Mouse (Mus musculus): ENCODE measurements around the gene Rex1bd. TPM values are rescaled to one million over a fixed set of nuclear protein-coding genes. Genes with fewer than 3 reads are reported as not detected.
A peak's percentile ranks its signal among the peaks of the same experiment; 100 is the strongest.

The Rex1bd gene
- total and polyA plus RNA-seq, 2 experiments from 2014 or later = 130 to 200 TPM

DNA sequence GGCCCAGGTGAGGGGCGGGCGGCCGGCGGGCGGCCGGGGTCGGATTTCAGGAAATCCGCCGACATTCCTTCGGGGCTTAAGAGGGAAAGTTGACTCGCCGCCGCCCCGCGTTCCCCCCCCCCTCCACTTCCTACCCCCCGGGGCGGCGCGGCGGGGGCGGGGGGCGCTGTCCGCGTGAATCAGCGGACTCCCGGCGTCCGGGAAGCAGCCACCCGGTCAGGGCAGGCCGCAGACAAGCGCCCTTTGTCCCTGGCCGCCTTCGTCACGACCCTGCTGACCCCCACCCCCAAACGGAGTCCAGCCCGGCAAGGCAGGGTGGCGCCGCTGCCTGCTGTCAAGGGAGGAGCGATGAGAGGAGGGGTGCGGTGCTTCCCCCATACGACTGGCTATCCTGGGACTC is 17.0 kb downstream of the Rex1bd start:
- H3K9me3 ChIP-seq (ENCODE audit: low read length) = no peaks in the 10 kb centered on the region
- 0 out of 2 replicates have a peak overlapping the region, but pooled peaks have one; percentile 4 for H3K4me3 ChIP-seq (ENCODE audit: low read depth, low read length)
- peak overlapping the region; percentile 9; the same call in 1 of the 2 replicates for H3K4me2 ChIP-seq (ENCODE audit: low read depth)
- no peak overlapping the region for H3K27ac ChIP-seq (ENCODE audit: low read depth, low read length)
- WGBS = under 1% methylated on average over 40 of the region's 41 CpGs
- H3K9ac ChIP-seq = no peak overlapping the region
- ATAC-seq (no peak), DNase-seq (no peak)
- H3K36me3 ChIP-seq (ENCODE audit: insufficient read depth) = 0 out of 2 replicates have a peak, but pooled peaks cover 7% of the 10 kb centered on the region
- H3K27me3 ChIP-seq (ENCODE audit: insufficient read depth, low read length) = peaks cover 65% of the 10 kb centered on the region
- peaks cover 7% of the 10 kb centered on the region for H3K4me1 ChIP-seq (ENCODE audit: insufficient read depth)
- TF ChIP-seq CTCF (IDR thresholded peaks at IDR 0.05; ENCODE audit: low read depth) = no peak

- Histone ChIP-seq H3K9ac (no peak overlapping the region), H3K36me3 (ENCODE audit: insufficient read depth) (peaks cover 11% of the 10 kb centered on the region; the same call in 1 of the 2 replicates), H3K4me1 (ENCODE audit: insufficient read depth) (peaks cover 7% of the 10 kb centered on the region), H3K27ac (ENCODE audit: low read depth, low read length) (no peak overlapping the region), H3K4me3 (ENCODE audit: low read depth, low read length) (peak overlapping the region; percentile 18; the same call in 1 of the 2 replicates), H3K9me3 (ENCODE audit: low read length) (no peaks in the 10 kb centered on the region), H3K27me3 (ENCODE audit: insufficient read depth, low read length) (peaks cover 59% of the 10 kb centered on the region), H3K4me2 (ENCODE audit: low read depth) (peak overlapping the region; percentile 9; the same call in 1 of the 2 replicates)
- DNase-seq = no peak
- no peak for ATAC-seq
- 2% methylated on average over 14 of the region's 14 CpGs for WGBS
- TF ChIP-seq CTCF (IDR thresholded peaks at IDR 0.05; ENCODE audit: low read depth) = no peak
These were observed 17.6 kb downstream of the Rex1bd start for GRCm38 (mm10) chr8:70488931-70489470.

DNA sequence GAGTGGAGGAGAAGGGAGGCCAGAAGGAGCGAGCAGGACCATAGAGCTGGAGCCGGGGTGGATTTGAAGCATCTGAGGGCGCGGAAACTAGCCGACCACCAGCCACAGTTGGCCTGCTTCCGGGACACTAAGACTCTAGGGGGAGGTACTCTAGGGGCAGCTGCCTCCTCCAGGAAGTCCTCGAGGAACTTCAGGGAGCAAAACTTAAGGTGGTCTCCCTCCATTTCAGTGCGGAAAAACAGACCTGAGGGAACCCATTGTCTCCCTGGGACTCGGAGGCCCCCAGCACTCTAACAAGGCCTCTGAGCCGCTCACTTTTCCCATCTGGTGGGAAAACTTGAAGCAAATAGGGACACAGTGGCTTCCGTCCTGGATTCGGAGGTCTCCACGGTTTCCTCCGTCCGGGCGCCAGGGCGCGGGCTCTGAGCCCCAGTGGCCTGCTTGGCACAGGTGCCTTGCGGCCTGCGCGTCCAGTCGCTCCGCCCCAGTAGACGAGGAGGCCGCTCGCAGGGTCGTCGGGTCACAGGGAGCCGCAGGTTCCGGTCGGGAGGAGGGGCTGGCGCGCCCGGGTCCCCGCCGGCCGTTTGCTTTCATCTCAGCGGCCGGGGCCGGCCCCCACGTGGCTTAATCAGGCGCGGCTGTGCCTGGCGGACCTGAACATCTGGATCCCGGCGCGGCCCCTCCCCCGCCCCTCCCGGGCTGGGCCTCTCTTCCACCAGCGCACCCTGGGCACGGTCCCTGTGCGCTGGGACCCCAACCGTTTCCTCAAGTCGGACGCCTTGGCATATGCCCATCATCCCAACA is 18.4 kb downstream of the Rex1bd start:
- peak overlapping the region; percentile 18 for H3K4me3 ChIP-seq (ENCODE audit: low read depth, low read length)
- H3K9me3 ChIP-seq (ENCODE audit: low read length) = no peaks in the 10 kb centered on the region
- DNase-seq = no peak
- no peak overlapping the region for H3K27ac ChIP-seq (ENCODE audit: low read depth, low read length)
- H3K4me2 ChIP-seq (ENCODE audit: low read depth) = peak overlapping the region; percentile 80
- no peak for TF ChIP-seq CTCF (IDR thresholded peaks at IDR 0.05; ENCODE audit: low read depth)
- ATAC-seq = no peak
- 9% methylated on average over 54 of the region's 55 CpGs for WGBS
- peaks cover 52% of the 10 kb centered on the region for H3K27me3 ChIP-seq (ENCODE audit: insufficient read depth, low read length)
- H3K36me3 ChIP-seq (ENCODE audit: insufficient read depth) = peaks cover 15% of the 10 kb centered on the region; the same call in 1 of the 2 replicates
- H3K9ac ChIP-seq = no peak overlapping the region
- no peaks in the 10 kb centered on the region; the same call in 1 of the 2 replicates for H3K4me1 ChIP-seq (ENCODE audit: insufficient read depth)

DNA sequence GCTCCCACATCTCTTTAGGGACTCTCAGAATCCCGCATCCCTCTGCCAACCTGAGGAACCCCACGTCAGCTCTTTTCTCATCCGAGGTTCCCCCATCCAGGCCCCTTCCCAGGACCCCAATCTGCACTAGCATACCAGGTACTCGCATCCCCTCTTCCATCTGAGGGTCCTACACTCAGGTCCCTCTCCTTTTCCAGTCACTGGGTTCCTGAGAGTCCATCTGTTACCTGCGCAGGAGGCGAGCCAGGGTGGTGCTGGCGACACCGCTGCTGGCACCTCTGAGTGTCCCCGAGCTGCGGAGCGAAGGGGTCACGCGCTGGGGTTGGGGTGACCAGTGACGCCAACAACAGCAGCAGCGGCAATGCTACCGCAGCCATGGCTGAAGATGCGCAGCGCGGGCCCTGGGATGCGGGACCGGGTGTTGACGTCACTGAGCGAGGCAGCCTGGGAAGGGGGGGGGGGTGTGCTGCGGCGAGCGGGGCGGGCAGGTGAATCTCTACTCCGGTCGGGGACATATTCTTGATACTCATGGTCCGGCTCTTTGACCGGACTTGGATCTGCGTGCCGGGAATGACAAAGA is 19.5 kb downstream of the Rex1bd start, which contains the start of gene Tmem59l:
Tmem59l (minus strand) TSS at position 418 of the 580 bp plus-strand sequence.
- ATAC-seq (peak; percentile 89), DNase-seq (peak; percentile 78)
- peak within 1 kb of the TSS; percentile 85 for H3K9ac ChIP-seq
- peak within 1 kb of the TSS; percentile 61 for H3K4me3 ChIP-seq (ENCODE audit: low read depth, low read length)
- H3K4me2 ChIP-seq (ENCODE audit: low read depth) = peak within 1 kb of the TSS; percentile 80
- H3K9me3 ChIP-seq (ENCODE audit: low read length) = no peaks in the 10 kb centered on the region
- peaks cover 15% of the 10 kb centered on the region; the same call in 1 of the 2 replicates for H3K36me3 ChIP-seq (ENCODE audit: insufficient read depth)
- no peaks in the 10 kb centered on the region for H3K4me1 ChIP-seq (ENCODE audit: insufficient read depth)
- H3K27ac ChIP-seq (ENCODE audit: low read depth, low read length) = no peak within 1 kb of the TSS
- peaks cover 43% of the 10 kb centered on the region for H3K27me3 ChIP-seq (ENCODE audit: insufficient read depth, low read length)
- no peak for TF ChIP-seq CTCF (IDR thresholded peaks at IDR 0.05; ENCODE audit: low read depth)
- WGBS = 5% methylated on average over 33 of the region's 33 CpGs

DNA sequence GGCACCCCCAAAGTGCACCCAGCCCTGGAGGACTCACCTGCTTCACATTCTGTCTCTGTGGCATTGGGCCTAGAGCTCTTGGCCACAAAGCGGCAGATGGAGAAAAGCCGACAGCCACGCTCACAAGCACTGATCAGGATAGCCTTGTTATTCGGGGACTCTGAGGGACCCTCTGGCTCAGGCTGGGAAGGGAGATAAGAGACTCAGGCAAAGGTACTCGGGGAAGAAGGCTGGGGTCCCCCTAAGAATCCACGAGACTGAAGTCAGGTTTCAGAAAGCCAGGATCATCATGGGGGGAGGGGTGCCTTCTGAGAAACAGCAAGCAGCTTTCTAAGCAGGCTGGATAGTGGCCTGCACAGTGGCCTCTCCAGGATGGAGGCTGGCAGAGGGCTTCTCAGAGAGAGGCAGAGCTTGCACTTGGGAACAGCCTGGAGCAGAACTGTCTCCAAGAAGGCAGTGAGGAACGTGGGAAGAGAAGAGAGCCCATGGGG is 20.3 kb downstream of the Rex1bd start:
- ATAC-seq (0 out of 2 replicates have a peak, but pooled peaks have one; percentile 0), DNase-seq (no peak)
- Histone ChIP-seq H3K9me3 (ENCODE audit: low read length) (no peaks in the 10 kb centered on the region), H3K9ac (peak overlapping the region; percentile 85), H3K27ac (ENCODE audit: low read depth, low read length) (no peak overlapping the region), H3K27me3 (ENCODE audit: insufficient read depth, low read length) (peaks cover 35% of the 10 kb centered on the region), H3K4me3 (ENCODE audit: low read depth, low read length) (peak overlapping the region; percentile 61; the same call in 1 of the 2 replicates), H3K4me1 (ENCODE audit: insufficient read depth) (no peaks in the 10 kb centered on the region), H3K4me2 (ENCODE audit: low read depth) (peak overlapping the region; percentile 80), H3K36me3 (ENCODE audit: insufficient read depth) (peaks cover 15% of the 10 kb centered on the region; the same call in 1 of the 2 replicates)
- 47% methylated on average over 7 of the region's 7 CpGs for WGBS
- no peak for TF ChIP-seq CTCF (IDR thresholded peaks at IDR 0.05; ENCODE audit: low read depth)

DNA sequence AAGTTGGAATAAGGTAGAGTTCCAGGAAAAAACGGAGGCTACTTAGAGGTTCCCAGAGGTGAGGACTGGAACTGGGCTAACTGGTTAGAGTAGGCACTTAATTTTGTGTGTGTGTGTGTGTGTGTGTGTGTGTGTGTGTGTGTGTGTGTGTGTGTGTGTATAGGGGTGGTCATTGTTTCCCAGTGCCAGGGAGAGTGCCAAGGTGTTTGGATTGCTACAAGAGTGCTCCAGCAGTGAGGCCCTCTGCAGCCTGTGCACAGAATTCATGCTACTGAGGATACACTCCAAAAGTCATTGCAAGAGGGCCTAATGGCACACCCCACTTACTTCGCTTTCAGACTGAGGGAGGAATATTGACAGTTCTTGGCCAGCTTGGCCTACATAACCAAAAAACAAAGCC is 23.6 kb downstream of the Rex1bd start:
- Histone ChIP-seq H3K9me3 (ENCODE audit: low read length) (no peaks in the 10 kb centered on the region), H3K27ac (ENCODE audit: low read depth, low read length) (no peak overlapping the region), H3K4me3 (ENCODE audit: low read depth, low read length) (no peak overlapping the region), H3K27me3 (ENCODE audit: insufficient read depth, low read length) (peaks cover 3% of the 10 kb centered on the region), H3K4me2 (ENCODE audit: low read depth) (no peak overlapping the region), H3K9ac (no peak overlapping the region), H3K4me1 (ENCODE audit: insufficient read depth) (no peaks in the 10 kb centered on the region), H3K36me3 (ENCODE audit: insufficient read depth) (peaks cover 15% of the 10 kb centered on the region; the same call in 1 of the 2 replicates)
- WGBS = 73% methylated on average over 2 of the region's 2 CpGs
- DNase-seq (no peak), ATAC-seq (no peak)
- no peak for TF ChIP-seq CTCF (IDR thresholded peaks at IDR 0.05; ENCODE audit: low read depth)
